Mouse (Mus musculus) ES-E14 (cell line): Measurements from ENCODE around the gene Hps3.

Source experiments
- CHD2 ChIP-seq: IDR thresholded peaks from 2 replicates; pipeline ENCODE4 v1.6.1; 2014; ENCODE audit warnings: mild to moderate bottlenecking, low read depth, low read length, inconsistent platforms
- HCFC1 ChIP-seq: IDR thresholded peaks from 2 replicates; pipeline ENCODE4 v1.6.1; 2012; ENCODE audit warnings: low read length, inconsistent platforms, borderline replicate concordance; ENCODE audit not compliant: insufficient read depth
- ZC3H11A ChIP-seq: IDR thresholded peaks from 2 replicates; pipeline ENCODE4 v1.6.1; 2012; ENCODE audit warnings: low read depth, mild to moderate bottlenecking, inconsistent platforms, low read length, borderline replicate concordance

- TF ChIP-seq CHD2 (no peak), HCFC1 (no peak), ZC3H11A (no peak)
These were observed 1.1 kb downstream of the Hps3 start for GRCm38 (mm10) chr3:20033761-20034718.
